Mouse (Mus musculus) hindbrain, postnatal 0 days (tissue): ENCODE results near the gene Adamtsl1. TPM values are rescaled to one million over a fixed set of nuclear protein-coding genes. Genes with fewer than 3 reads are reported as not detected.

ENCODE experiments used
- ATAC-seq: fragments of 200-750 bp; cut with Nextera tagmentation; 2 replicates; pipeline ENCODE4 v1.8.0; 2017; ENCODE audit warnings: mild to moderate bottlenecking, moderate TSS enrichment, moderate library complexity
- DNase-seq: peaks from one replicate; pipeline ENCODE4 v3.0.0-alpha.2; 2015; ENCODE audit warnings: low spot score
- H3K27ac ChIP-seq: fragments of 300-500 bp; sonication (generic); 2 replicates; pipeline ENCODE4 v1.5.1; 2014; ENCODE audit warnings: mild to moderate bottlenecking
- H3K27me3 ChIP-seq: fragments of 300-500 bp; sonication (generic); 2 replicates; pipeline ENCODE4 v1.6.1; 2014; ENCODE audit warnings: low read length, mixed read lengths; ENCODE audit not compliant: insufficient read depth
- H3K36me3 ChIP-seq: fragments of 300-500 bp; sonication (generic); 2 replicates; pipeline ENCODE4 v1.6.1; 2014; ENCODE audit warnings: low read length, mixed read lengths; ENCODE audit not compliant: insufficient read depth
- H3K4me1 ChIP-seq: fragments of 300-500 bp; sonication (generic); 2 replicates; pipeline ENCODE4 v1.6.1; 2014; ENCODE audit warnings: antibody characterized with exemption, low read length, mixed read lengths; ENCODE audit not compliant: insufficient read depth
- H3K4me2 ChIP-seq: fragments of 300-500 bp; sonication (generic); 2 replicates; pipeline ENCODE4 v1.6.1; 2014; ENCODE audit warnings: low read depth, mild to moderate bottlenecking, low read length, moderate library complexity, mixed read lengths
- H3K4me3 ChIP-seq: fragments of 300-500 bp; sonication (generic); 2 replicates; pipeline ENCODE4 v1.5.1; 2014; ENCODE audit warnings: low read length
- H3K9ac ChIP-seq: fragments of 300-500 bp; sonication (generic); replicated peaks from 2 replicates; pipeline ENCODE4 v1.6.1; 2014; ENCODE audit warnings: mild to moderate bottlenecking, low read length, moderate library complexity, mixed read lengths
- H3K9me3 ChIP-seq: fragments of 300-500 bp; sonication (generic); 2 replicates; pipeline ENCODE4 v1.6.1; 2016; ENCODE audit warnings: low read length, mixed read lengths
- CTCF ChIP-seq: IDR thresholded peaks from 2 replicates; pipeline ENCODE4 v1.5.1; 2016; ENCODE audit warnings: antibody characterized with exemption, control low read depth, low read depth
- WGBS: fragments of 180-500 bp; shearing (Covaris S2); extraction: QIAGEN DNeasy Blood & Tissue Kit; methylation state at CpG from one replicate; pipeline ENCODE4 v1.1.7; 2014; 5-methylcytosine and 5-hydroxymethylcytosine counted together
- polyA plus RNA-seq: library from polyadenylated mRNA; unstranded; fragments of >200 nt; fragmentation: Nextera tagmentation; extraction: Ambion mirVana; gene quantifications from 2 replicates; pipeline ENCODE4 v1.2.1, GENCODE M21; 2015
- total RNA-seq: library from RNA; depleted of rRNA; stranded (reverse); fragments of >200 nt; gene quantifications from 2 replicates; pipeline ENCODE4 v1.2.3, GENCODE M21; 2014

The Adamtsl1 gene
- total and polyA plus RNA-seq, 2 experiments from 2014 or later: 8.0 to 13.4 TPM

DNA sequence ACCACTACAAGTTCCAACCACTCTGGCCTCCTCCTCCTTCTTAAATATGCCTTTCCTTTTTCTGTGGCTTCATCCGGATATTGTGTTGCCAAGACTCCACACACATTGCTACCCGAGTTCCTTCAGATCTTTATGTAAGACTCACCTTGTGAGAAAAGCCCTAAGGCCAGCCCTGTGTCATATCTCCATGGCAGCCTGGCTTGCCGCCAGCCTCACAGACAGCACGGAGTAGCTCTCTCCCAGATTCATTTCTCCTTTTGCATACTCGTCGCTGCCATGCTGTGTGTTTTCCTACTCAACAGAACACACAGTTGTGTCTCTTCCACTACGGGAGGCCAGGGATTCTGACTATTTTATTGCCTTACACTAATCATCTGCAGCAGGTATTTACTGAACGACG is 328.1 kb downstream of the Adamtsl1 start:
- Histone ChIP-seq H3K27me3 (no peaks in the 10 kb centered on the region), H3K27ac (no peak overlapping the region; the same call in 1 of the 2 replicates), H3K9me3 (no peaks in the 10 kb centered on the region), H3K9ac (no peak overlapping the region), H3K4me3 (no peak overlapping the region), H3K4me2 (no peak overlapping the region), H3K4me1 (no peaks in the 10 kb centered on the region), H3K36me3 (no peaks in the 10 kb centered on the region)
- TF ChIP-seq CTCF: no peak
- DNase-seq (peak; percentile 77), ATAC-seq (peak; percentile 61; the same call in 1 of the 2 replicates)
- WGBS: 32% methylated on average over 9 of the region's 9 CpGs

GRCm38 (mm10) chr4:85844381-85844780 is 330.4 kb downstream of the Adamtsl1 start:
- ATAC-seq (no peak), DNase-seq (no peak)

DNA sequence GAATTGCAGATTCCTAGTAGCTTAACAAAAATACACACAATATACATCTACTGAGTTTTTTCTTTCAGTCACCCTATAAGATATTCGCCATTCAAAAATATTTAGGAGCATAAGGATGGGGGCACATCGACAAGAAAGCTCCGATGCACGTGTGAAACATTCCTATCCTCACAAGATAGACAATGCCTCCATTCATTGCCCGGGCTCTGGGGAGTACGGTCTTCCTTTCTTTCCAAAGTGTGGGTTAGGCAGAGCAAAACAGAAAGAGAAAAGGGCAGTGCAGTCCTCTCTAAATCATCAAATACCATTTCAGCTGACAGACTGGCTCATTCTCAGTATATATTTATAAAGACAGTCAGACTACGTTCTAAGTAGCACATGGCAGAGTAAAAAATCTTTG is 332.0 kb downstream of the Adamtsl1 start:
- DNase-seq: no peak
- Histone ChIP-seq H3K36me3 (no peaks in the 10 kb centered on the region), H3K4me1 (no peaks in the 10 kb centered on the region), H3K4me2 (no peak overlapping the region), H3K27ac (no peak overlapping the region), H3K4me3 (no peak overlapping the region), H3K27me3 (no peaks in the 10 kb centered on the region), H3K9ac (no peak overlapping the region), H3K9me3 (no peaks in the 10 kb centered on the region)
- 21% methylated on average over 7 of the region's 7 CpGs for WGBS
- no peak for TF ChIP-seq CTCF
- no peak for ATAC-seq

More at GRCm38 (mm10) chr4:85844381-85844780, 330.4 kb downstream of the Adamtsl1 start:
- H3K9ac ChIP-seq: no peak overlapping the region
- no peak overlapping the region for H3K4me3 ChIP-seq
- no peak overlapping the region for H3K4me2 ChIP-seq
- H3K4me1 ChIP-seq: no peaks in the 10 kb centered on the region
- no peaks in the 10 kb centered on the region for H3K9me3 ChIP-seq
- no peaks in the 10 kb centered on the region for H3K36me3 ChIP-seq
- TF ChIP-seq CTCF: no peak
- H3K27ac ChIP-seq: no peak overlapping the region
- H3K27me3 ChIP-seq: no peaks in the 10 kb centered on the region

DNA sequence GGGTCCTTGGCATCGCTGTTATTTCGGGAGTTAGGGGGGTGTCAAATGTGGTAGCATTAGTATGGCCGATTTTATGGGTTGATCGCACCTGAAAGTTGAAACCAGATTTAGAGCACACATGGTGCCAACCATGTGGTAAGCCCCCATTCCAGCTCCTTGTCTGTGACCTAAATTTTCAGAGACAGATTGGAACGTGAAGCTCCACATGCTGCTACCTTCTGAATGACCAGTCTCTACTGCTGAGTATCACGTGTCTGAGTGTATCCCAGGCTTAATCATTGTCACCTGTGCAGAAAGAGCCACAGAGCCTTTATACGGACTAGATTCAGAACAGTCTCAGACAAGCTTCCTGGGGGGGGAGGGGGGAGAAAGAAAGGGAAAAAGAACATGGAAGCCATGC is 339.4 kb downstream of the Adamtsl1 start:
- Histone ChIP-seq H3K27me3 (no peaks in the 10 kb centered on the region), H3K27ac (no peak overlapping the region), H3K9me3 (no peaks in the 10 kb centered on the region), H3K36me3 (no peaks in the 10 kb centered on the region), H3K4me1 (no peaks in the 10 kb centered on the region), H3K4me3 (no peak overlapping the region), H3K9ac (no peak overlapping the region), H3K4me2 (no peak overlapping the region)
- TF ChIP-seq CTCF: no peak
- no peak for ATAC-seq
- DNase-seq: no peak
- 82% methylated on average over 7 of the region's 7 CpGs for WGBS

DNA sequence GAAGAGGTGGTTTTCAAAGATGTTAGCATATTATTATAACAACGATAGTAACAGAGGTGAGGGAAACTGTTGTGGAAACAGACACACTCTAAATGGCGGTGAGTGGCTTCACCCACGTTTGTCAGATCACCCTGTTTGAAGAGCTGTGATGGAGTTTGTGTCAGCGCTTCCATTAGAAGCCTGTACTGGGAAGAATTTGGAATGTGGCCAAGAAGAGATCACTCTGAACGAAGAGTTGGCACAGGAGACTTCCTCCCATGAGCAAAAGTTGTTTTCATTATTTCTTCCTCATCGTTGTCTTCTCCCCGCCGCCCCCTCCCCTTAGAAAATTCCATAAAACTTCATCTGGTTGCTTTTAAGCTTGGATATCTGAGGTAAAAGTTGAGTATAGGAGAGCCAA is 340.5 kb downstream of the Adamtsl1 start:
- WGBS: 37% methylated on average over 8 of the region's 8 CpGs
- no peak overlapping the region for H3K27ac ChIP-seq
- no peak overlapping the region for H3K4me2 ChIP-seq

GRCm38 (mm10) chr4:85879376-85879775 is 365.4 kb downstream of the Adamtsl1 start:
- Histone ChIP-seq H3K4me1 (no peaks in the 10 kb centered on the region), H3K9me3 (no peaks in the 10 kb centered on the region), H3K4me3 (no peak overlapping the region), H3K36me3 (no peaks in the 10 kb centered on the region), H3K4me2 (no peak overlapping the region), H3K27ac (no peak overlapping the region), H3K9ac (no peak overlapping the region), H3K27me3 (no peaks in the 10 kb centered on the region)
- no peak for DNase-seq
- 73% methylated on average over 6 of the region's 6 CpGs for WGBS
- no peak for ATAC-seq
- TF ChIP-seq CTCF: no peak

More for the DNA sequence above, 340.5 kb downstream of the Adamtsl1 start:
- H3K4me1 ChIP-seq: no peaks in the 10 kb centered on the region
- no peaks in the 10 kb centered on the region for H3K27me3 ChIP-seq
- TF ChIP-seq CTCF: no peak
- H3K9me3 ChIP-seq: no peaks in the 10 kb centered on the region
- H3K36me3 ChIP-seq: no peaks in the 10 kb centered on the region
- H3K9ac ChIP-seq: no peak overlapping the region
- DNase-seq (peak; percentile 58), ATAC-seq (no peak)
- no peak overlapping the region for H3K4me3 ChIP-seq

GRCm38 (mm10) chr4:85881318-85881717 is 367.3 kb downstream of the Adamtsl1 start:
- no peak overlapping the region for H3K4me2 ChIP-seq
- 93% methylated on average over 4 of the region's 4 CpGs for WGBS
- H3K9me3 ChIP-seq: no peaks in the 10 kb centered on the region
- H3K36me3 ChIP-seq: no peaks in the 10 kb centered on the region
- H3K4me1 ChIP-seq: no peaks in the 10 kb centered on the region
- no peak for TF ChIP-seq CTCF
- DNase-seq (no peak), ATAC-seq (no peak)
- H3K27me3 ChIP-seq: no peaks in the 10 kb centered on the region
- no peak overlapping the region for H3K27ac ChIP-seq
- no peak overlapping the region for H3K4me3 ChIP-seq
- H3K9ac ChIP-seq: no peak overlapping the region
